Mouse (Mus musculus): ENCODE results near the gene Muc20. TPM values are rescaled to one million over a fixed set of nuclear protein-coding genes. Genes with fewer than 3 reads are reported as not detected.

The Muc20 gene
- total and polyA plus RNA-seq, 2 experiments from 2014 or later, result not detected

DNA sequence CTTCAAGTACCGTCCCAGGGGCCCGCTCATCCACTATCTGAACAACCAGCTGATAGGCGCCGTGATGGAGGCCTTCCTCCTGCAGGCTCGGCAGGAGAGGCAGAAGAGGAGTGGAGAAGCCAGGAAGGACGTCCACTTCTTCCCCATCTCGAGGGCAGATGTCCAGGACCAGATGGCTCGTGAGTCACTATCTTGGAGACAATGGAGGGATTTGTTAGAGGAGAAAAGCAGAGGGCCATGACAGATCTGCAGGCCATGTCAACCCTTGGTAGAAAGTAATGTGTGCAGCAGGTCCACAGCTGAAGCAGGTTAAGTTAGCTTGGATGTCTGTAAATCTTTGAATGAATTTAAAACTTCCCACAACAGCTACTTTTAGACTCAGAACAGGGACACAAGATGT is 18.3 kb downstream of the Muc20 start:
- 50% methylated on average over 8 of the region's 8 CpGs for WGBS

DNA sequence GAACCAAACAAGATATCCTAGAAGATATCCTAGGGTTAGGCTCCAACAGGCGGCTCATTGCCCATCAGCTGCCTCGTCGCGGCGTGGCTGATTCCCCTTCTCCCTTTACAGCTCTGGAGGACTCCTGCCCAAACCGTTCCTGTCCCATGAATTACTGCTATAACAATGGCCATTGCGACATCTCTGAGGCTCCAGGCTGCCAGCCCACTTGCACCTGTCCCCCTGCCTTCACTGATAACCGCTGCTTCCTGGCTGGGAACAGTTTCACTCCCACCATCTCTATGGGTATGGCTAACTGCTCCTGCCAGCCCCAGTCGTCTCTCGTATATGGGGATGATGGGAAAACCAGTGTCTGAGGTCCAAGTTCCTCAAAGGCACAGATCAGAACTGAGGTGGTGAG is 20.6 kb downstream of the Muc20 start:
- ATAC-seq, result no peak
- no peaks in the 10 kb centered on the region for H3K9me3 ChIP-seq (ENCODE audit: low read length)
- H3K27ac ChIP-seq, result no peak overlapping the region
- no peak for DNase-seq (ENCODE audit: low spot score)
- H3K36me3 ChIP-seq (ENCODE audit: insufficient read depth, low read length), result no peaks in the 10 kb centered on the region
- H3K4me1 ChIP-seq (ENCODE audit: insufficient read depth, low read length), result no peaks in the 10 kb centered on the region
- H3K27me3 ChIP-seq (ENCODE audit: insufficient read depth, low read length), result no peaks in the 10 kb centered on the region
- 88% methylated on average over 10 of the region's 10 CpGs for WGBS
- H3K9ac ChIP-seq (replicated peaks; ENCODE audit: low read length), result no peak overlapping the region
- TF ChIP-seq CTCF (IDR thresholded peaks at IDR 0.05; ENCODE audit: low read depth), result no peak
- no peak overlapping the region for H3K4me3 ChIP-seq (ENCODE audit: low read length)
- no peak overlapping the region for H3K4me2 ChIP-seq (ENCODE audit: low read depth, low read length)

More for the DNA sequence above, 18.3 kb downstream of the Muc20 start:
- no peak for TF ChIP-seq CTCF (IDR thresholded peaks at IDR 0.05; ENCODE audit: low read depth)
- no peak overlapping the region for H3K9ac ChIP-seq (replicated peaks; ENCODE audit: low read length)
- no peaks in the 10 kb centered on the region for H3K27me3 ChIP-seq (ENCODE audit: insufficient read depth, low read length)
- ATAC-seq (no peak), DNase-seq (ENCODE audit: low spot score) (no peak)
- H3K36me3 ChIP-seq (ENCODE audit: insufficient read depth, low read length), result no peaks in the 10 kb centered on the region
- H3K4me2 ChIP-seq (ENCODE audit: low read depth, low read length), result no peak overlapping the region
- H3K4me1 ChIP-seq (ENCODE audit: insufficient read depth, low read length), result no peaks in the 10 kb centered on the region
- no peak overlapping the region for H3K4me3 ChIP-seq (ENCODE audit: low read length)
- no peaks in the 10 kb centered on the region for H3K9me3 ChIP-seq (ENCODE audit: low read length)
- no peak overlapping the region for H3K27ac ChIP-seq

GRCm38 (mm10) chr16:32766904-32767303 is 30.3 kb downstream of the Muc20 start:
- no peak overlapping the region for H3K9ac ChIP-seq (replicated peaks; ENCODE audit: low read length)
- 94% methylated on average over 7 of the region's 7 CpGs for WGBS
- H3K4me3 ChIP-seq (ENCODE audit: low read length), result no peak overlapping the region
- DNase-seq (ENCODE audit: low spot score) (no peak), ATAC-seq (no peak)
- no peaks in the 10 kb centered on the region for H3K9me3 ChIP-seq (ENCODE audit: low read length)
- H3K4me2 ChIP-seq (ENCODE audit: low read depth, low read length), result no peak overlapping the region
- no peaks in the 10 kb centered on the region for H3K36me3 ChIP-seq (ENCODE audit: insufficient read depth, low read length)
- H3K4me1 ChIP-seq (ENCODE audit: insufficient read depth, low read length), result no peaks in the 10 kb centered on the region
- no peaks in the 10 kb centered on the region for H3K27me3 ChIP-seq (ENCODE audit: insufficient read depth, low read length)
- H3K27ac ChIP-seq, result no peak overlapping the region
- TF ChIP-seq CTCF (IDR thresholded peaks at IDR 0.05; ENCODE audit: low read depth), result no peak

GRCm38 (mm10) chr16:32764961-32765360 is 32.3 kb downstream of the Muc20 start:
- no peak for TF ChIP-seq CTCF (IDR thresholded peaks at IDR 0.05; ENCODE audit: low read depth)

GRCm38 (mm10) chr16:32764550-32764949 is 32.7 kb downstream of the Muc20 start:
- H3K36me3 ChIP-seq (ENCODE audit: insufficient read depth, low read length), result no peaks in the 10 kb centered on the region
- H3K27ac ChIP-seq, result no peak overlapping the region
- no peak for TF ChIP-seq CTCF (IDR thresholded peaks at IDR 0.05; ENCODE audit: low read depth)
- no peak for ATAC-seq
- H3K9ac ChIP-seq (replicated peaks; ENCODE audit: low read length), result no peak overlapping the region
- DNase-seq (ENCODE audit: low spot score), result no peak
- no peaks in the 10 kb centered on the region for H3K4me1 ChIP-seq (ENCODE audit: insufficient read depth, low read length)
- no peaks in the 10 kb centered on the region for H3K9me3 ChIP-seq (ENCODE audit: low read length)
- 82% methylated on average over 2 of the region's 2 CpGs for WGBS
- H3K4me3 ChIP-seq (ENCODE audit: low read length), result no peak overlapping the region
- H3K4me2 ChIP-seq (ENCODE audit: low read depth, low read length), result no peak overlapping the region
- H3K27me3 ChIP-seq (ENCODE audit: insufficient read depth, low read length), result no peaks in the 10 kb centered on the region

More at GRCm38 (mm10) chr16:32764961-32765360, 32.3 kb downstream of the Muc20 start:
- ATAC-seq (no peak), DNase-seq (ENCODE audit: low spot score) (no peak)
- no peaks in the 10 kb centered on the region for H3K4me1 ChIP-seq (ENCODE audit: insufficient read depth, low read length)
- 72% methylated on average over 6 of the region's 6 CpGs for WGBS
- no peaks in the 10 kb centered on the region for H3K27me3 ChIP-seq (ENCODE audit: insufficient read depth, low read length)
- no peak overlapping the region for H3K4me3 ChIP-seq (ENCODE audit: low read length)
- no peak overlapping the region for H3K9ac ChIP-seq (replicated peaks; ENCODE audit: low read length)
- H3K36me3 ChIP-seq (ENCODE audit: insufficient read depth, low read length), result no peaks in the 10 kb centered on the region
- no peak overlapping the region for H3K27ac ChIP-seq
- H3K4me2 ChIP-seq (ENCODE audit: low read depth, low read length), result no peak overlapping the region
- no peaks in the 10 kb centered on the region for H3K9me3 ChIP-seq (ENCODE audit: low read length)

GRCm38 (mm10) chr16:32750242-32751127 is 46.8 kb downstream of the Muc20 start:
- H3K9me3 ChIP-seq (ENCODE audit: low read length), result no peaks in the 10 kb centered on the region
- no peaks in the 10 kb centered on the region for H3K27me3 ChIP-seq (ENCODE audit: insufficient read depth, low read length)
- H3K4me2 ChIP-seq (ENCODE audit: low read depth, low read length), result no peak overlapping the region
- no peak for DNase-seq (ENCODE audit: low spot score)
- TF ChIP-seq CTCF (IDR thresholded peaks at IDR 0.05; ENCODE audit: low read depth), result no peak
- no peaks in the 10 kb centered on the region for H3K36me3 ChIP-seq (ENCODE audit: insufficient read depth, low read length)
- 89% methylated on average over 5 of the region's 5 CpGs for WGBS
- no peaks in the 10 kb centered on the region for H3K4me1 ChIP-seq (ENCODE audit: insufficient read depth, low read length)
- no peak for ATAC-seq
- H3K9ac ChIP-seq (replicated peaks; ENCODE audit: low read length), result no peak overlapping the region
- H3K27ac ChIP-seq, result no peak overlapping the region
- no peak overlapping the region for H3K4me3 ChIP-seq (ENCODE audit: low read length)

DNA sequence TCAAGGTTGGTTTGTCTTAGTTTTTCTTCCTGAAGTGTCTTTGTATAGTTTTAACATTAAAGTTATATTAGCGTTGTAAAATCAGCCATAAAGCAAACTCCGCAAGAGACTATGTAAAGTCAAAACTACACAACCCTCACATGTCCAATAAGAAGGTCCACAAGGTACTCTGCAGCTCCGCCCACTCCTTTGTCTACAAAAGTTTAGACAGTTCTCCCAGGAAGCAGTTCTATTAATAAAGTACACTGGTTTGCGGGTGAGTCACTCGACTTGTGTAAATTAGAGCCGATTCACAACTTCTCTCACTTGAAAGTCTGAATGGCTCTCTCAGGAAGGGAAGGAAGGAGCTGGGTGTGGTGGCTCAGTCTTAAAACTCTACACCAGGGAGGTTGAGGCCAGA is 51.4 kb downstream of the Muc20 start:
- H3K4me1 ChIP-seq (ENCODE audit: insufficient read depth, low read length), result no peaks in the 10 kb centered on the region
- no peaks in the 10 kb centered on the region for H3K36me3 ChIP-seq (ENCODE audit: insufficient read depth, low read length)
- WGBS, result 80% methylated on average over 6 of the region's 6 CpGs
- DNase-seq (ENCODE audit: low spot score), result no peak
- no peak overlapping the region for H3K4me3 ChIP-seq (ENCODE audit: low read length)
- H3K9me3 ChIP-seq (ENCODE audit: low read length), result no peaks in the 10 kb centered on the region
- no peak for ATAC-seq
- no peak overlapping the region for H3K9ac ChIP-seq (replicated peaks; ENCODE audit: low read length)
- H3K27ac ChIP-seq, result no peak overlapping the region
- no peaks in the 10 kb centered on the region for H3K27me3 ChIP-seq (ENCODE audit: insufficient read depth, low read length)
- H3K4me2 ChIP-seq (ENCODE audit: low read depth, low read length), result no peak overlapping the region
- TF ChIP-seq CTCF (IDR thresholded peaks at IDR 0.05; ENCODE audit: low read depth), result no peak

Measured in hindbrain, postnatal 0 days (tissue).